Comparison of ENCODE assay signal across 9 mouse cellular contexts in the genomic region with DNA sequence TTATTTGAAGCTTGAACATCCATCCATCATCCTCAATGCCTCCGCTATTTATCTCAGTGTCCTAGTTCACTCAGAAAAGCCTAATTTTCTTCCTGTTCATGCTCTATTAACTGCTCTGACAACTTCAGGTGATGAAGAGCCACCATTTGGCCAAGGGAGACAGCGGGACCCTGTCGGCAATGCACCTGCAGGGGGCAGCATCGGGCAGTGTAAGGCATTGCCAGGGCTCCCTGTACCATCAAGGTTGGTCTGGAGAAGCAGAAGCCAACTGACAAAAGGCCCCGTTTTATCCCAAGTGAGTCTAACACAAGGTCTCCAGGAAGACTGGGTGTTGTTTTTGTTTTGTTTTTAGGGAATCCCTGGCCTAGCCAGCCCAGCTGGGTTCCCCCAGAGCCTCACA. TPM values are rescaled to one million over a fixed set of nuclear protein-coding genes. Genes with fewer than 3 reads are reported as not detected.
DNase-seq lines count a peak whose midpoint lies in the region; ATAC-seq and TF ChIP-seq lines count a peak whose summit lies in the region.
"Had no signal": no experiment of that assay in that cellular context is flagged by ENCODE, and none has a peak within 500 bp of the region (broad histone marks: within the 10 kb centered on the region; RNA-seq: fewer than 3 reads in every experiment).

No protein-coding gene starts in this region.

- no peak for TF ChIP-seq EP300 in liver, postnatal 0 days (IDR thresholded peaks at IDR 0.05; ENCODE audit: low read depth)

- peak; percentile 89 to 94 for DNase-seq in CD8-positive naive resting alpha-beta T cell, adult 2 months (ENCODE audit: low read depth in 2 of 2, low spot score in 2 of 2)
- peak; percentile 80 for DNase-seq in c-Kit-positive CD71-positive TER-119-positive erythroid progenitor cells, embryonic 14.5 days (ENCODE audit: low spot score)
- DNase-seq in heart, postnatal 14 days = peak; percentile 95 to 98
- peak; percentile 64 for DNase-seq in large intestine, adult 2 months (ENCODE audit: low read depth, low spot score)
- DNase-seq in liver, postnatal 0 days = peak; percentile 94
- DNase-seq in testis, postnatal 10 days (ENCODE audit: low spot score) = peak; percentile 98

- WGBS in forebrain, embryonic 13.5 days = 6% methylated on average over 5 of the region's 5 CpGs
- WGBS in large intestine, adult 2 months = 4% methylated on average over 5 of the region's 5 CpGs
- 5% methylated on average over 5 of the region's 5 CpGs for WGBS in liver, postnatal 0 days (ENCODE audit: insufficient replicate concordance)
- WGBS in neural tube, embryonic 14.5 days = 3% methylated on average over 5 of the region's 5 CpGs

- no peak overlapping the region for H3K9ac ChIP-seq in forebrain, embryonic 13.5 days
- H3K9ac ChIP-seq in liver, postnatal 0 days (replicated peaks) = no peak overlapping the region
- no peak overlapping the region for H3K9ac ChIP-seq in neural tube, embryonic 14.5 days (replicated peaks; ENCODE audit: low read depth, low read length)

- no peak overlapping the region for H3K27ac ChIP-seq in forebrain, embryonic 13.5 days
- H3K27ac ChIP-seq in liver, postnatal 0 days (ENCODE audit: low read depth) = no peak overlapping the region
- H3K27ac ChIP-seq in neural tube, embryonic 14.5 days (ENCODE audit: low read depth, low read length) = no peak overlapping the region

- intact Hi-C loops in heart, postnatal 14 days (cut with DNase I) = loop anchor here (1.0 to 5.0 kb wide), 6 partner anchors 23 to 233 kb away; a partner anchor contains a TSS

- peak; percentile 99 for TF ChIP-seq CTCF in liver, postnatal 0 days (IDR thresholded peaks at IDR 0.05; ENCODE audit: low read depth)

- H3K4me3 ChIP-seq in forebrain, embryonic 13.5 days = no peak overlapping the region
- no peak overlapping the region for H3K4me3 ChIP-seq in liver, postnatal 0 days (ENCODE audit: low read depth, low read length)
- no peak overlapping the region for H3K4me3 ChIP-seq in neural tube, embryonic 14.5 days (ENCODE audit: low read depth, low read length)
- H3K4me3 ChIP-seq: erythroblast, embryonic 14.5 days had no signal

- H3K4me2 ChIP-seq in forebrain, embryonic 13.5 days = no peak overlapping the region
- no peak overlapping the region for H3K4me2 ChIP-seq in liver, postnatal 0 days (ENCODE audit: low read depth, low read length)
- H3K4me2 ChIP-seq in neural tube, embryonic 14.5 days (ENCODE audit: low read depth, low read length) = no peak overlapping the region

- ATAC-seq in forebrain, embryonic 13.5 days = peak; percentile 81
- peak; percentile 70 for ATAC-seq in liver, postnatal 0 days
- ATAC-seq in neural tube, embryonic 14.5 days (ENCODE audit: low read depth) = peak; percentile 86

- no peaks in the 10 kb centered on the region for H3K27me3 ChIP-seq in forebrain, embryonic 13.5 days
- H3K27me3 ChIP-seq in liver, postnatal 0 days (ENCODE audit: insufficient read depth, low read length) = no peaks in the 10 kb centered on the region
- H3K27me3 ChIP-seq in neural tube, embryonic 14.5 days (ENCODE audit: control insufficient read depth, insufficient read depth, low read length) = no peaks in the 10 kb centered on the region

- peaks cover 37% of the 10 kb centered on the region for H3K4me1 ChIP-seq in forebrain, embryonic 13.5 days
- H3K4me1 ChIP-seq in liver, postnatal 0 days (ENCODE audit: insufficient read depth) = peaks cover 13% of the 10 kb centered on the region
- H3K4me1 ChIP-seq in neural tube, embryonic 14.5 days (ENCODE audit: control insufficient read depth, insufficient read depth, low read length) = peaks cover 13% of the 10 kb centered on the region

- H3K9me3 ChIP-seq in forebrain, embryonic 13.5 days (replicated peaks) = no peaks in the 10 kb centered on the region
- no peaks in the 10 kb centered on the region for H3K9me3 ChIP-seq in liver, postnatal 0 days (ENCODE audit: low read length)
- H3K9me3 ChIP-seq in neural tube, embryonic 14.5 days (ENCODE audit: control insufficient read depth, low read length) = no peaks in the 10 kb centered on the region

- H3K36me3 ChIP-seq in forebrain, embryonic 13.5 days (ENCODE audit: poor library complexity, severe bottlenecking) = no peaks in the 10 kb centered on the region
- H3K36me3 ChIP-seq in liver, postnatal 0 days (replicated peaks; ENCODE audit: insufficient read depth, low read length) = no peaks in the 10 kb centered on the region
- no peaks in the 10 kb centered on the region for H3K36me3 ChIP-seq in neural tube, embryonic 14.5 days (ENCODE audit: control insufficient read depth, insufficient read depth, low read length)

RNA-seq across cellular contexts. Expression of a gene that starts 50.5 kb away (rescaled TPM):
- 8.6 and 12.2 TPM in 2 replicates for polyA plus RNA-seq in forebrain, embryonic 13.5 days (2015; fragmentation: Nextera tagmentation; extraction: Ambion mirVana)
- 10 to 100 TPM; 13.6 to 15.4 TPM for total RNA-seq in heart, postnatal 14 days (2021)
- polyA plus RNA-seq in large intestine, adult 2 months (2012; rRNA removed) = 25.3 and 39.5 TPM in 2 replicates
- 1.5 and 3.2 TPM in 2 replicates for polyA plus RNA-seq in liver, postnatal 0 days (2015; fragmentation: Nextera tagmentation; extraction: Ambion mirVana)
- 6.5 and 7.2 TPM in 2 replicates for polyA plus RNA-seq in neural tube, embryonic 14.5 days (2014; fragmentation: Nextera tagmentation; extraction: Ambion mirVana)
